Mouse (Mus musculus): ENCODE data around the gene Senp1. TPM values are rescaled to one million over a fixed set of nuclear protein-coding genes. Genes with fewer than 3 reads are reported as not detected.

The Senp1 gene
- 1 to 10 TPM; 6.1 to 6.3 TPM for total RNA-seq (2021)
- long read RNA-seq, experiment 1, full-length matches to known transcripts: 5 of 11 reads
- long read RNA-seq, experiment 1, partial matches to known transcripts: 1 of 11 reads
- long read RNA-seq, experiment 1, other reads (novel, unspliced or antisense): 5 of 11 reads
- long read RNA-seq, experiment 2, transcript Senp1-208 (2 exons, 853 nt): major isoform, 7 of 14 reads
- long read RNA-seq, experiment 2, partial matches to known transcripts: 3 of 14 reads
- long read RNA-seq, experiment 2, other reads (novel, unspliced or antisense): 4 of 14 reads

DNA sequence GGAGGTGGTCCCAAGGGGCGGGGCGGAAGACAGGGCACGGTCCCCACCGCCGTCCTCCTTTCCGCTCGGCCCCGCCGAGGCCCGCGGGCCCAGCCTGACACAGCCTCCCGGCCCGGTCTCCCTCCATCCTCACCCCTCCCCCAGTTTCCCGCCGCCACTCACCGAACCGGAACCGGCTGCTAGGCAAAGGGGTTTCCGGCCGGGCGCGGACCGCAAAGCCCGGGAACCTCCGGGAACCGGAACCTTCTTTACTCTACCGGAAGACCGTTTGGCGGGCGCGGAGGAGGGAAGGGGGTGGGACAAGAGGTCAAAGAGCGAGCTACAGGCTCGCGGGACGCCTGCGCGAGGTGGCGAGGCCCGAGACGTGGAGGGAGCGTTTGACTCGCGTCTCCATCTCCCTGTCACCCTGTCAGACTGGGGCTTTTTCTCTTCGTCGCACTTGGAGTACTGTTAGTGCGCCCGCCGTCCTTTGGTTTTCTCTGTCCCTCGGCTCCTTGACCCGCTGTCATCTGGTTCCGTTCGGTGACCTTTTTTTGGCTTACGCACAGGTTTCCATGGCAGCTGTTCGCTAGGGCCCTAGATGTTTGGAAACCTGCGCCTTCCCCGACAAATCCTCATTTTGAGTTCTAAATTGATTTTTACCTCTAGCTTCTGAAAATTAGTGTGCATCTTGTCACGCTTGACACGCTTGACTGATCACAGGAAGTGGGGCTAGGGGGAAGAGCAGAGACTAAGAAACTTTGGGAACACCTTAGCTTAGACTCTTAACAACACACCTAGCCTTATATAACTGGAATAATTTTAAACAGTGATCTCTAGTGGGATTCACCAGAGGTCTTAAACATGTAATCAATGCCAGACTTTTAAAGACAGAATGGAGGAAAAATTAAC lies at the start of gene Senp1:
Senp1 (minus strand) TSS at position 624 of the 891 bp plus-strand sequence.
- DNase-seq (ENCODE audit: low spot score): peak; percentile 93

DNA sequence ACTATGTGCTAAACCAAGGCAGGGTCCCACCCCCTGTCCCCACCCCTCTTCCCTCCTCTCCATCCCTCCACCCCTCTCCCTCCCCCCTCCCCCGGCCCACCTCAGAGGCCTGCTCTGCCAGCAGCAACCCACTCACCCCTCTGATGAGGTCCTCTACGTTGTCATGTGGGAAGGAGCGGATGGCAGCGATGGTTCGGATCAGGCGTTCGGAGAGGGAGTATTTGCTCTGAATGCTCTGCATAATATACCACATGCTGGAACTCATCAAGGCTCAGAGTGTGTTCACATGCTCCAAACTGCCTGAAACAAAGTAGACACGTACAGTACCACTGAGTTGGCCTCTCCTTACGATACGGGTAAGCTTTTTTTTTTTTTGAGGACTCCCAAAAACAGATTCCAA lies 49.0 kb upstream of the Senp1 start:
- DNase-seq (ENCODE audit: low spot score): no peak

DNA sequence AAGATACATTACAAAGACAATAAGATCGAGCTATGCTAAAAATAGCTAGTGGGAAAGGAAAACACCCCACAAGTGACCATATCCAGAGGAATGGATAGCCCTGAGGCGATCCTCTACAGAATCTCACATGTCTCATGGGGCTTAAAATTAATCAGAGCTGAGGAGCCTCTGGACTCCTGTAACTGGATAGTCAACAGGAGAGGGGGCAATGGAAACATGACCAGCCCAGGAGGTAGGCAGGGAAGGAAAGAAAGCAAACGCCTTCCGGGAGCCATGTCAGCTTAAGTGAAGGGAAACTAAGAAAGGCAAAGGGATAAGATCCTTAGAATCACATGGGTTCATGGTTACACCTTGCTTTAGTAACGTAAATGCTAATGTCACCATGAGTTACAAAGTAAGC lies 47.3 kb upstream of the Senp1 start:
- peak; percentile 56 for DNase-seq (ENCODE audit: low spot score)

DNA sequence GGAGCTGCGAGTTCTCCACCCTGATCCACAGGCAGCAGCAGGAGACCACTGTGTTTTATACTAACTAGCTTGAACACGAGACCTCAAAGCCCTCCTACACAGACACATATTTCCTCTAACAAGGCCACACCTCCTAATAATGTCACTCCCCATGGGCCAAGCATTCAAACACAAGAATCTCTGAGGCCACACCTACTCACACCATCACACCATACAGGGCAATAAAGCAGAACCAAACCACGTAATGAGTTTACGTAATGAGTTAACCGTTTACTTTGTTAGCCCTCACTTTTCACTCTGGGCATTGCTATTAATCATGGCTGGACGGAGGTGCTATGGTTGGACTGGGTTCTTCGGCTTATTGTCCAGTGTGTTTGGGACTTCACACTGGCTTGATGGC lies 46.2 kb upstream of the Senp1 start:
- no peak for DNase-seq (ENCODE audit: low spot score)

DNA sequence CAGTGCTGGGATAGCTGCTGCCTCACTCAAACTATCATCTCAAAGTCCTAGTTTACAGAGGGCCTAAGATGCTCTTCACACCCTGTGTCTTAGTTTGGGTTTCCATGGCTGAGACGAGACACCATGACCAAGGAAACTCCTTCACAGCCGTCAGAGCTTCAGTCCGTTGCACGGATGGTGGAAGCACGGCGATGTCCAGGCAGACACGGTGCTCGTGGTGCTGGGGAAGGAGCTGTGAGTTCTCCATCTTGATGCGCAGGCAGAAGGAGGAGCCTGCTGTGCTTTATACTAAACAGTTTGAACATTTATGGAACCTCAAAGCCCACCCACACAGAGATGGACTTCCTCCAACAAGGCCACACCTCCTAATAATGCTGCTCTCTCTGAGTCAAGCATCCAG lies 43.3 kb upstream of the Senp1 start:
- DNase-seq (ENCODE audit: low spot score): no peak

DNA sequence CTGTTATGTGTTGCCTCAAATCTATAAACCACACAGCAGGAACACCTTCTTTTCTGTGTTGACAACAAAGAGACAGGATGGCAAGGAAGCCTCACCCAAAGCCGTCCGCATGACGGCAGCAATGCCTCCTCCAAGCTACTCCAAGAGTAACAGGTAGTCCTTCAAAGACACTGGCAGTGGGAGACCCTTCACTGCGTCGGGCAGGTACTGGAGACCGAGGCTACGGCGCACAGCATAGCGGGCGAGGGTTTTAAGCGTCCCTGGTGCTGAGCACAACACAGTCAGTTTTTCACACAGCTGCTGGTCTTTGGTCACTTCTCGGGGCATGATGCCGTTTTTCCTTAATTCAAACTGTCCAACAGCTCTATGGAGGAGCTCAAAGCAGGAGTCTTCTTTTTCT lies 42.1 kb upstream of the Senp1 start:
- no peak for DNase-seq (ENCODE audit: low spot score)

DNA sequence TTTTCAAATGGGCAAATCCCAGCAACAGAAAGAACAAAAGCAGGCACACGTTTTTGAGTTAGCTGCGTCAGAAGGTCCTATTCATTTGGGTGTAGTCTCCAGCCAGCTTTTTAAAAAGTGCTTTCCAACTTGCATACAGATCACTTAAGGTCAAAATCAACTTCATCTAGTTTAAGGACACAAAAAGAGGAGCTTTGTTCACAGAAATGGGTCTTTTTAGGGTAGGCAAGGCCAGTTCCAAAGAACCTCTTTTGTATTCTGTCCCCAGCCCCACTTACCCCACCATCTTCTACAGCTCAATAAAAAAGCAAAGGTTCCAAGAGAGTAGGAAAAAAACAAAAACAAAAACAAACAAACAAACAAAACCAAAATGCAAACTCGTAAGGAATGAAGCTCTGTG lies 41.1 kb upstream of the Senp1 start:
- DNase-seq (ENCODE audit: low spot score): no peak

DNA sequence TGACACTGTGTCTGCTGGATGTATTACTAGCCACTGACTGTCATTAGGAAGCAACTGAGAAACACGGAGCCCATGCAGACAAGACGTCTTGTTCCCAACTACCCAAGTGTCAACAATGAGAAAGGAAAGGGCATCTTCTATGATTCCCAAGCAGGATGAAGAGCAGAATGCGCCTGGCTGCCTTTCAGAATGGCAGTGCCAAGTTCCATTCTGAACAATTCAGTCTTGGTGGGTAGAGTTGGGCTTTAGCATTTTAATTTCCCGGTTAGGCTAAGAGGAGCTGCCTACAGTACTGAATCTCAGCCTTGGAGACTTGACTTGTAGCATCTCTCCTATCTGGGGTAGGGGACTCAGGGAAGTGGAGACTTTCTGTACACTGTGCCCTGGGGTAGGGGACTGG lies 40.5 kb upstream of the Senp1 start:
- no peak for DNase-seq (ENCODE audit: low spot score)

DNA sequence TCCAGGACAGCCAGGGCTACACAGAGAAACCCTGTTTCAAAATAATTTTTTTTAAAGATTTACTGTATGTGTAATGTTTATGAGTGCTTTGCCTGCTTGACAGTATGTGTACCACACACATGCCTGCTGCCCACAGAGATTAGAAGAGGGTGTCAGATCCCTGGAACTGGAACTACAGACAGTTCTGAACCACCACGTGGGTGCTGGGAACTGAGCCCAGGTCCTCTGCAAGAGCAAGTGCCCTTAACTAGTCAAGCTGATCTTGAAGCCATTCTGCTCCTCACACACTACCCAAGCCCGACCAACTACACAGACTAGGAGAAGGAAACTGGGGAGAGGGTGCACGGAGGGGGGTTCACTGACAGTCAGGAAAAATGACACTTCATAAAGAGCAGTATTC lies 39.9 kb upstream of the Senp1 start:
- DNase-seq (ENCODE audit: low spot score): no peak

DNA sequence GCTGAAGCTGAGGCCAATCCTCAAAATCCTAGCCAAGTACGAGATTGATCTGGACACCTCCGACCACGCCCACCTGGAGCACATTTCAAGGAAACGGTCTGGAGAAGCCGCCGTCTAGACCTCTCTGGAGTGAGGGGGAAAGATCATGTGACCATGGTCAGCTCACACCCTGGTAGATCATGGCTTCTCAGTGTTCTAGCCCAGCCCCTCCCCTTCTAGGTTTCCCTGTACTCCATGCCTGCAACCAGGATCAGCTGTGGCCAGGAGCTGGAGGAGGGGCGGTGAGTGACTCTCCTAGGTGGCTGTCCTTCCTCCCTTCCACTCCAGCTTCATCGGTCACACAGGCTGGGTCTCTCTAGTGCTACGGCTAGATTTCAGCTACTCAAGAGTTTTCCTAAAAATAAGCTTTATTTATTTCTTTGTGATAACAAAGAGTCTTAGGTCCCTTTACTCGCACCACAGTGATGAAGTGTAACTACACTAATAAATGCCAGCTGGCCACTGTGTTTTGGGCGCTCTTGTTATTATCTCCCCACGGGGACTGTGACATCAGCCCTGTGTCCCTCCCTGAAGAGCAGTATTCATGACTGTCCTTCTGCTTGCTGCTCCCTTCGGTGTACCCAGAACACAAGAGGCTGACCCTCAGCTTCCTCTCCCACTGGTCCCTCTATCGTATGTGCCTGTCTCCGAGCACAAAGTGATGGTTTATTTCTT lies 38.6 kb upstream of the Senp1 start:
- DNase-seq (ENCODE audit: low spot score): no peak

DNA sequence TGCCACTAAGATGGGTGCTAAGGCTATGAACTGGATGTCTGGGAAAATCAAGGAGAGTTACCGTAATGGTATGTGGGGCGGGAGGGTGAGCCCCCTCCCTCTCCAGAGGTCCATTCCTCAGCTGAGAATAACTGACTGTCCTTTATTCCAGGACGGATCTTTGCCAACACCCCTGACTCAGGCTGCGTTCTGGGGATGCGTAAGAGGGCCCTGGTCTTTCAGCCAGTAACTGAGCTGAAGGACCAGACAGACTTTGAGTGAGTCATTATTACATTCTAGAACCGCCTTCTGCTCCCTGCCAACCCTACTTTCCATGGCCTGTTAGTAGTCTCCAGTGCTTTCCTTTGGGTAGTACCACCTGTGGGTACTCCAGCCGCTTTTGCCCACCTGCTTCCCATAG lies 37.9 kb upstream of the Senp1 start:
- no peak for DNase-seq (ENCODE audit: low spot score)

DNA sequence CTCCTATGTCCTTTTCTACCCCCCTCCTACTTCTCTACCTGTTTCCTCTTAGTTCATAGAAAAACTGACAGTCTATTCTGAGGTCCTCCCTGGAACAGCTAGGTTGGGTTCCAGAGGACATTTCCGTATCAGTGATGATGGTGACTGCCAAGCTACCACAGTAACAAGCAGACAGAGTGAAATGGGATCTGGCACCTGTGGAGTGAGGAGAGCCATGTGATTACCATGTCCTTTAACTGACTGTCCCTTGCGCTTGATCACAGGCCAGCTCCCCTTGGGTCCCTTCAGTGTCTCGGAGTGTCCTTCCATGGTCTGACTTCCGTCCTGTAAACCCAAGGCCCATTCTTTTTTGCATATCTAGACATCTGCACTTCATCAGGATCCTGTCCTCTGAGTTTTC lies 37.5 kb upstream of the Senp1 start:
- DNase-seq (ENCODE audit: low spot score): peak; percentile 83

DNA sequence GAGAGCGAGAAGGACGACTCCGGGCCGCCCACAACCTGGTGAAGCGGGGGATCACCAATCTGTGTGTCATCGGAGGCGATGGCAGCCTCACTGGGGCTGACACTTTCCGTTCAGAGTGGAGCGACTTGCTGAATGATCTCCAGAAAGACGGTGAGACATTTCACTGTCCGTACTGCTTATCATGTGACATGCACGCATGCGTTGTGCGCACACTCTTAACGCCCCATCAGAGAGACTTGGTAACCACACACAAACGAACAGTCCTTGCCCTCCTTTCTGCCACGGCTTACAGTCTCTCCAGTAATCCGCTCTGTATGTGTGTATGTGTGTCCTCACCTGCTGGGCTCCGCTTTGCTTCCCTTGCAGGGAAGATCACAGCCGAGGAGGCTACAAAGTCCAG lies 27.3 kb upstream of the Senp1 start:
- DNase-seq (ENCODE audit: low spot score): no peak

DNA sequence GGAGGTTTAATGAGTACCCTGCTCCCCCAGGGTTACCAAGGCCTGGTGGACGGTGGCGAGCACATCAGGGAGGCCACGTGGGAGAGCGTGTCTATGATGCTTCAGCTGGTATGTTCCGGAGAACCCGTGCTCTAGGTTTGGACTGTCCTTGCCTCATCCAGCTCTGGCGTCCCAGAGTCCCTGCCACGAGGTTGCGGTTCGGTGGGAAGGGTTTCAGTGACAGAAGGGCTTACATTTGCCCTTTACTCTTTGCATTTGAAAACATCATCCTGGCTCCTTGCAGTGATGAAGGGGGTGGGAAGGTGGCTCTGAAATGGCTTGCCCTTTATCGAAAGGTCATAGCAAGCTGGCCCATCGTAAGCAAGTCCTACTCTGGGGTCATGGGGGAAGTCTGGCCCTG lies 25.8 kb upstream of the Senp1 start:
- peak; percentile 80 for DNase-seq (ENCODE audit: low spot score)

DNA sequence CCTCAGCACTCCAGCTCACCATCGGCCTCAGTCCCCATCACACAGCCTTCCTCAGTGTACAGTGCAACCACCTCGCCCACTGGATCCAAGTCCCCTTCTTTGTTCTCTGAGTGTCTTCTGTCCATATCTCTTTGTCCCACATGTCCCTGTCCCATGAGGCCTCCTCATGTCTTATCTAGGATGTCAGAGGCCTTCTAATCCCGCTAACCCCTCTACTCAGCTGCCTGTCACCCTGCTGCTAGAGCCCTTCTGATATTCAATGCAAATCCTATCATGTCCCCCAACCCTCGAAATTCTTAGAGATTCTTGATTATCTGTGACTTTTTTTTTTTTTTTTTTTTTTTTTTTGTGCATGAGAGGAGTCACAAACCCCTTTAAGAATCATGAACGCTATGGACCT lies 22.7 kb upstream of the Senp1 start:
- DNase-seq (ENCODE audit: low spot score): no peak

DNA sequence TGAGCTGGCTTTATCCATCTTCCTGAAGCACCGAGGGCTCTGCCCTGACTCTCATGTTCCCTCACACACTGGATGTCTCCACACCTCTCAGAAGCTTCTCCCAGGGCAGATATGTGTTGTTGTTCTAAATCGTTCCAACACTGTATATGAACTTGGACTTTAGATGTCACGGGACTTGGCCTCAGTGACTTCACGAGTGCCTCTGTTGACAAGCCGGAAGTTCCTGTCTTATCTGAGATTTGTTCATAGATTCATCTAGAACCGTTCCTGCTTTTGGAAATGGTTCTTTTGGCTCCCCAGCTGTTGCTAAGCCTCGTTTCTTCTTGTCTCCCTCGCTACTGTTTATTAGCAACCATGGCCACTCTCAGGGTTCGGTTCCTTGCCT lies 22.2 kb upstream of the Senp1 start:
- no peak for DNase-seq (ENCODE audit: low spot score)

DNA sequence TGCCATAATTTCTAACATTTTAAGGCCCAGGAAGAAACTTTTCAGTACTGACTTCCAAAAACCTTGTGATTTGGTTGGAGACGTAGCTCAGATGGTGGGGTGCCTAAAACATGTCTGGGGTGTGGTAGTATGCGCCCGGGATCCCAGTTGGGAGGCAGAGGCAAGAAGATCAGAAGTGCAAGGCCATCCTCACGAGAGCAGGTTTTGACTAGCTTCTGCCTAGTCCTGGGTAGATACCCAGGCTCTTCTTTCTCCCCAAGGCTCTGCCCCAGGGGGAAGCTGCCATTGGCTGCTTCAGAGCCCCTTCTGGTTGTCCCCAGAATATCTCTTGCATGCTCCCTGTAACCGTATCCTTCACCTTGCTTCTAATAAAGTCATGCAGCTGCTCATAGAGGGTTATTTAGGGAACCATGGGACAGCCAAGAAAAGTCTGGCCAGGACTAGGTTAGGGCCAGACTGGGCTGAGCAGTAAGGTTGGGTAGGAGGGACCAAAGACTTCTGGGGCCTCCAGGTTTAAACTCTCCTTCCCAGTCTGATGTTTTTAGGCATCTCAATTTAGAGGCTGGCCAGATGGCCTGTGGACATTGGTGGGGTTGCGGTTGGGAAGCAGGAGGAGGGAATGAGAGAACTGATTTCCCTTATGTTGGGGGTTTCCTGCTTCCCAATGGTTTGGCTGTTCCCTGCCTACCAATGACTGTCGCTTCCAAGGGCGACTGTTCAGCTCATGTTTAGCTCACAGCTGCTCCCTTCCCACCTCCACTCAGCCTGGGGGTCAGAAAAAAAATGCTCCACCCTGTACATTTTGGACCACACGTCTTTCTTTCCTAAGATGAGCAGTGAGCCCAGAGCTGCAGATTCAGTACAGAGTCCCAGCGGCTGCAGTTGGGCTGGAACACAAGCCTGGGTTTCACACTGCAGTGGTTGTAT lies 21.6 kb upstream of the Senp1 start:
- peak; percentile 83 for DNase-seq (ENCODE audit: low spot score)

DNA sequence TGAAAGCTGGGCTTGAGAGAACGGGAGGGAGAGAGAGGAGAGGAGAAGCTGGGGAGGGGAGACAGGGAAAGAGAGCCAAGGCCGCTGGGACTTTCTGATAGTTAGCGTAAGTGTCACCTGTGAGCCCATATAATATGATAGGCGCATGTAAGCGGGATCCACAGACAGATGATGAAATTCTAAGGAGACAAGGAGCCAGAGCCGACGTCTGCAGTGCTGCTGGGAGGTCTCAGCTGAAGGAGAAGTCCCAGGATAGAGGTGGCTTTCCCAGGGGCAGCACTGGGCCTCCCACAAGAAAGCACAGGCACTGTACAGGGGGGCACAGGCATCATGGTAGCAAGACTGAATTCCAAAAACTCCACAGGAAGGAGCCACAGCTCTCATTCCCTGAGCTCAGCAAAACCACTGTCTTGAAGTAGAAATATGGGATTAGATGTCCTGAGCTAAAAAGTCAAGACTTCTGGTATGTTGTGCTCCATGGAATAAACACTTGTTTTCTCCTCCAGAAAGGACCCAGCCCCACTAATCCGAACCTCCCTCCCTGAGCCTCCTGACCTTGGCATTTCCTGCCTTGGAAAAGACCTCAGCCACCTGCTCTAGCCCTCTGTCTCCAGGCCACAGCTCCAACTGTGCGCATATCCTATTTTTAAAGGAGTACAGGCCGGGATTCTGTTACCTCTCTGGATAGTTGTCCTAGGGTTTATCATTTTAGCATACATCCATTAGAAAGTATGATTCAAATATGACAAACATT lies 20.7 kb upstream of the Senp1 start:
- DNase-seq (ENCODE audit: low spot score): peak; percentile 74

DNA sequence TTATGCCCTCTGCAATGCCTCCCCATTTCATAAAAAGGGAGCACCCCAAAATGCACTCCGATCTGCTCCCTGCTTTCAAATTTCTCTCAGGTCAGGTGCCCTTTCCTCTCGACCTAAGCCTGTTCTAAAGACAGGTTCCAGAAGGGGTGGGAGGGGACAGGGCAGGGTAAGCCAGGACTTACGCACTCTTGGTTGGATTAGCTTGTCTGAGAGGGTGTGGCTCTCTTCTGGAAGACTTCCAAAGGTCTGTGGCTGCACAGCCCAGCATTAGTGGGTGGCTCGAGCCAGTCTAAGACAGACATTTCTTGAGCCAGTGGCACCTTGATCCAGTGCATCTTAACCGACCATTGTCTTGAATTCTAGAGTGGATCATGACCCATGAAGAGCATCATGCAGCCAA lies 18.2 kb upstream of the Senp1 start:
- peak; percentile 79 for DNase-seq (ENCODE audit: low spot score)

DNA sequence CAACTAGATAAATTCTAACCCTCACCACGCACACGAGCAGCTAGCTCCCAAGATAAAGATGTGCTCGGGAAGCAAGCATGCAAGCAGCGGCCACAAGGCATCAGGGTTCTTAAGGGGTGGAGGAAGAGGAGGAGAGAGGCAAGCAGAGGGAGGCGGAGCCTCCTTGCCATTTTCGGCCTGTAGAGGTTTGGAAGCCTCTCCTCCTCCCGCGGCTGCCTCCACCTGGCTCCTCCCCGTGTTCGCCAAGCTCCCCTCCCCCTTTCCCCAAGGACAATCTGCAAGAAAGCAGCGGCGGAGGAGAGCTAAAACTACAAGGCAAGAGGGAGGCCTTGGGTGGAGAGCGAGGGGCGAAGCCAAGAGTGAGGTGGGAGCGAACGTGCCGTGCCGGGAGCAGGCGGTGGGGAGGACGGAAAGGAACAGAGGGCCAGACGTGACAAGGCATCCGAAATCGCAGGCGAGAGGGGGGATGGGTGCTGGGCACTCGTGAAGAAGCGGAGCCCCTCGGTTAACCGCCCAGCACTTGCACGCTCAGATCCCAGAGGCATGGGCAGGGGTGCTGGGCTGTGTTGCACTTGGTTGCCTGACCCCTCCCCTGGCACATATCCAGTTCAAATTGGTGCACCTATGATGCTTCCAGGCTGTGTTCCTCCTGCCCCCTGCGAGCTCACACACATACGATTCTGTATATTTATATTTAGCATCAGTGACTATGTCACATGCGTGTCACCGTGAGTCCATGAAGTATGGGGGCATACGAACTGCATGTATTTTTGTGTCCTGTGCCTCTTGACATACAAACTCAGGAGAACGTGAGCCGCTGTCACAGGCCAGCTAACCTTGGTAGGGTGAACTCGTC lies 15.0 kb upstream of the Senp1 start:
- DNase-seq (ENCODE audit: low spot score): peak; percentile 93

All from gastrocnemius, adult 18-20 months (tissue).